ENCODE assay signal across 23 mouse cellular contexts in genomic region chr17:79015831-79016230, GRCm38 (mm10). TPM values are rescaled to one million over a fixed set of nuclear protein-coding genes. Genes with fewer than 3 reads are reported as not detected.
A peak's percentile ranks its signal among the peaks of the same experiment; 100 is the strongest.
DNase-seq lines count a peak whose midpoint lies in the region; ATAC-seq and TF ChIP-seq lines count a peak whose summit lies in the region.
"Had no signal": no experiment of that assay in that cellular context is flagged by ENCODE, and none has a peak within 500 bp of the region (broad histone marks: within the 10 kb centered on the region; RNA-seq: fewer than 3 reads in every experiment).

No protein-coding gene starts in this region.

- peak; percentile 75 for DNase-seq in heart, embryonic 10.5 days (ENCODE audit: low spot score)
- DNase-seq in heart, adult 18-20 months = no peak
- peak; percentile 33 for DNase-seq in naive thymus-derived CD4-positive, alpha-beta T cell, adult 2 months (ENCODE audit: low read depth)
- no peak for DNase-seq in right cerebral cortex, adult 2 months (ENCODE audit: low spot score in 2 of 2)
- no peak for DNase-seq in cerebellum, adult 11-12 months
- DNase-seq: adrenal gland, postnatal 10 days; cerebellum, adult 9-11 months; gastrocnemius, postnatal 10 days; kidney, postnatal 36 days; layer of hippocampus, adult 9-11 months; retina, postnatal 1 day had no signal

- no peak overlapping the region for H3K9ac ChIP-seq in intestine, postnatal 0 days (ENCODE audit: low read depth, low read length)
- H3K9ac ChIP-seq in intestine, embryonic 15.5 days = no peak overlapping the region
- H3K9ac ChIP-seq: embryonic facial prominence, embryonic 12.5 days; forebrain, embryonic 13.5 days; heart, embryonic 12.5 days; hindbrain, embryonic 13.5 days; liver, embryonic 15.5 days had no signal

- no peak overlapping the region for H3K4me3 ChIP-seq in heart, embryonic 10.5 days
- H3K4me3 ChIP-seq in intestine, postnatal 0 days (ENCODE audit: low read depth, low read length) = no peak overlapping the region
- H3K4me3 ChIP-seq in intestine, embryonic 15.5 days (replicated peaks) = no peak overlapping the region
- H3K4me3 ChIP-seq: embryonic facial prominence, embryonic 12.5 days; erythroblast, embryonic 14.5 days; forebrain, embryonic 13.5 days; heart, embryonic 12.5 days; hindbrain, embryonic 13.5 days; liver, embryonic 15.5 days; megakaryocyte, embryonic 14.5 days had no signal

- H3K27ac ChIP-seq in heart, embryonic 10.5 days = no peak overlapping the region
- H3K27ac ChIP-seq in intestine, postnatal 0 days (ENCODE audit: low read depth, low read length) = no peak overlapping the region
- no peak overlapping the region for H3K27ac ChIP-seq in intestine, embryonic 15.5 days
- H3K27ac ChIP-seq: embryonic facial prominence, embryonic 12.5 days; forebrain, embryonic 13.5 days; hindbrain, embryonic 13.5 days; liver, embryonic 15.5 days; stomach, postnatal 0 days had no signal

- peaks cover 38% of the 10 kb centered on the region for H3K4me1 ChIP-seq in heart, embryonic 10.5 days
- H3K4me1 ChIP-seq in intestine, postnatal 0 days (replicated peaks; ENCODE audit: control insufficient read depth, insufficient read depth, low read length) = 0 out of 2 replicates have a peak, but pooled peaks cover 5% of the 10 kb centered on the region
- H3K4me1 ChIP-seq in intestine, embryonic 15.5 days (replicated peaks) = peaks cover 10% of the 10 kb centered on the region; the same call in 1 of the 2 replicates

- no peaks in the 10 kb centered on the region for H3K27me3 ChIP-seq in heart, embryonic 10.5 days (ENCODE audit: insufficient read depth, poor library complexity, severe bottlenecking)
- H3K27me3 ChIP-seq in intestine, postnatal 0 days (replicated peaks; ENCODE audit: control insufficient read depth, insufficient read depth, low read length) = no peaks in the 10 kb centered on the region
- no peaks in the 10 kb centered on the region for H3K27me3 ChIP-seq in intestine, embryonic 15.5 days (replicated peaks)
- H3K27me3 ChIP-seq: embryonic facial prominence, embryonic 12.5 days; forebrain, embryonic 13.5 days; heart, embryonic 12.5 days; hindbrain, embryonic 13.5 days had no signal

- peaks cover 22% of the 10 kb centered on the region for H3K36me3 ChIP-seq in heart, embryonic 10.5 days
- H3K36me3 ChIP-seq in intestine, postnatal 0 days (ENCODE audit: control insufficient read depth, insufficient read depth) = peaks cover 7% of the 10 kb centered on the region
- H3K36me3 ChIP-seq in intestine, embryonic 15.5 days = no peaks in the 10 kb centered on the region

- ATAC-seq in intestine, postnatal 0 days = peak; percentile 48; the same call in 1 of the 2 replicates
- ATAC-seq in intestine, embryonic 15.5 days = no peak
- ATAC-seq in granulocyte monocyte progenitor cell, adult 5-6 weeks (replicated peaks; ENCODE audit: poor library complexity, severe bottlenecking) = peak; percentile 33
- ATAC-seq: forebrain, embryonic 13.5 days; lung, postnatal 0 days had no signal

- no peak for TF ChIP-seq CTCF in intestine, postnatal 0 days (IDR thresholded peaks at IDR 0.05; ENCODE audit: low read depth)

- no peaks in the 10 kb centered on the region for H3K9me3 ChIP-seq in heart, embryonic 10.5 days
- H3K9me3 ChIP-seq in intestine, postnatal 0 days (ENCODE audit: control insufficient read depth) = no peaks in the 10 kb centered on the region
- no peaks in the 10 kb centered on the region for H3K9me3 ChIP-seq in intestine, embryonic 15.5 days
- H3K9me3 ChIP-seq: embryonic facial prominence, embryonic 12.5 days; forebrain, embryonic 13.5 days; heart, embryonic 12.5 days; hindbrain, embryonic 13.5 days; liver, embryonic 15.5 days had no signal

- whole genome bisulfite sequencing in heart, embryonic 10.5 days = 53% methylated on average over 10 of the region's 10 CpGs
- 55% methylated on average over 10 of the region's 10 CpGs for WGBS in intestine, postnatal 0 days
- 60% methylated on average over 10 of the region's 10 CpGs for WGBS in intestine, embryonic 15.5 days

- H3K4me2 ChIP-seq in intestine, postnatal 0 days (replicated peaks; ENCODE audit: low read depth) = 0 out of 2 replicates have a peak overlapping the region, but pooled peaks have one; percentile 21
- H3K4me2 ChIP-seq in intestine, embryonic 15.5 days (replicated peaks) = no peak overlapping the region
- H3K4me2 ChIP-seq: embryonic facial prominence, embryonic 12.5 days; forebrain, embryonic 13.5 days; hindbrain, embryonic 13.5 days; liver, embryonic 15.5 days had no signal

RNA-seq across cellular contexts. Expression of gene Prkd3, which starts 4.8 kb away (rescaled TPM):
- 32.3 and 32.8 TPM in 2 replicates for polyA plus RNA-seq in heart, embryonic 10.5 days (2016; fragmentation: Nextera tagmentation; extraction: Ambion mirVana)
- total RNA-seq in heart, adult 18-20 months (2021) = 10 to 100 TPM; 15.9 to 16.0 TPM
- polyA plus RNA-seq in intestine, postnatal 0 days (2015; fragmentation: Nextera tagmentation; extraction: Ambion mirVana) = 9.9 and 11.1 TPM in 2 replicates
- polyA plus RNA-seq in intestine, embryonic 15.5 days (2015; fragmentation: Nextera tagmentation; extraction: Ambion mirVana) = 26.2 and 30.9 TPM in 2 replicates
- total RNA-seq in granulocyte monocyte progenitor cell, adult 5-6 weeks (2014; fragmentation: Nextera tagmentation) = 44.2 and 52.7 TPM in 2 replicates
- 49.8 and 51.1 TPM in 2 replicates for total RNA-seq in granulocyte monocyte progenitor cell, adult 5-6 weeks (2017)

RNA-seq across cellular contexts. Expression of gene Qpct, which starts 35.9 kb away (rescaled TPM):
- 13.3 and 25.5 TPM in 2 replicates for polyA plus RNA-seq in heart, embryonic 10.5 days (2016; fragmentation: Nextera tagmentation; extraction: Ambion mirVana)
- total RNA-seq in heart, adult 18-20 months (2021) = 1 to 10 TPM; 3.9 to 5.3 TPM
- 23.9 and 24.8 TPM in 2 replicates for polyA plus RNA-seq in intestine, postnatal 0 days (2015; fragmentation: Nextera tagmentation; extraction: Ambion mirVana)
- 10.6 and 12.4 TPM in 2 replicates for polyA plus RNA-seq in intestine, embryonic 15.5 days (2015; fragmentation: Nextera tagmentation; extraction: Ambion mirVana)
- total RNA-seq in granulocyte monocyte progenitor cell, adult 5-6 weeks (2014; fragmentation: Nextera tagmentation) = 1.1 and 4.3 TPM in 2 replicates
- 0.21 and 1.6 TPM in 2 replicates for total RNA-seq in granulocyte monocyte progenitor cell, adult 5-6 weeks (2017)
- polyA plus RNA-seq: erythroblast, embryonic 14.5 days had no signal

Comparison
In these comparisons a context has a peak if more than half of its experiments do, and no peak if none do; other contexts are left out.
1. DNase-seq: peak in heart, embryonic 10.5 days (single experiment) and naive thymus-derived CD4-positive, alpha-beta T cell, adult 2 months (single experiment); none in heart, adult 18-20 months (0 of 2), right cerebral cortex, adult 2 months (0 of 2) and cerebellum, adult 11-12 months (single experiment).